Mouse (Mus musculus): ENCODE results near the gene Acot3. TPM values are rescaled to one million over a fixed set of nuclear protein-coding genes. Genes with fewer than 3 reads are reported as not detected.
A peak's percentile ranks its signal among the peaks of the same experiment; 100 is the strongest.
"Not testable (repeated sequence)": the region's sequence is repeated elsewhere in the genome, so short reads cannot be mapped to it uniquely, and the experiment has no call there.

Gene Acot3
- not detected for total RNA-seq (2021)
- long read RNA-seq, experiment 1: 0 reads
- long read RNA-seq, experiment 2: 0 reads

DNA sequence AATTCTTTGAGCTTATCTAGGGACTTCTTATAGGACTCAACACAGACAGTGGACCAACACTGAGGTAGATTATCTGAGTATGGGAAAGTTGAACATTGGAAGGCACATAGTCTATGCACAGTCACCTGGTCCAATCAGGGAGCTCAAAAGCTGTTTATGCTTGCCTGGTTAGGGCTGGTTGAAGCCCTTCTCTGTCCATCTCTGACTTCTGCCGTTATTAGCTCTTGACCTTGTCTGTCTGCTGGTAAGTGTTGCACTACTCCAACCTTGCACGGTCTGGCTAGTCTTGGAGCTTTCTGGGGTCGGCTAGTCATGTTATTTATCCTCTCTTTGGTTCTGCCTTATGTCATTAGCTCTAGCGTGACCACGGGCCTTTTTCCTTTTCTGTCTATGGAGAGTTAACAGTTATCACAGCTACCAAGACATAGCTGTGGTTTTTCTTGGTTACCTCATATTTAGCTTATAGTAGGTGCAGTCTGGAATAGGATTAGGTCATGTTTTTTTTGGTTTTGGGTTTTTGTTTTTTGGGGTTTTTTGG, at the start of gene Acot3:
Acot3 (plus strand) TSS at position 208 of the 538 bp plus-strand sequence.
- no peak for DNase-seq
- intact Hi-C loops (cut with DNase I): no loop called here

DNA sequence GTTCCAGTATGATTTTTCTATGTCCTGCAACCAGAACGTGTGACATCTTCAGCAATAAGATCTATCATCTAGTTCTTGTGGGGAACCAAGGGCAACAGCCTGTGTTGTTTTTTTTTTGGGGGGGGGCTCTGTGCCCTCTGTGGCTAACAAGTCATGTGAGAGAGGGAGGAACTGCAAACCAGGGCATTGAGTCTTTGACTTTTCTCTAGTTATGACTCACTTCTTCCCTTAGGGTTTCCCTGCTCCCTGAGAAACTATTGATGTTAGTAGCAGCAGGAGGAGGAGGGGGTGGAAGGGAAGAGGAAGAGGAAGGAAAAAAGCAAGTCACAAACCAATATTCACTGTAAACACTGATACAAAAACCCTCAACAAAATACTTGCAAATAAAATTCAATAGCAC, 48.1 kb upstream of the Acot3 start:
- intact Hi-C loops (cut with DNase I): no loop called here
- no peak for DNase-seq

DNA sequence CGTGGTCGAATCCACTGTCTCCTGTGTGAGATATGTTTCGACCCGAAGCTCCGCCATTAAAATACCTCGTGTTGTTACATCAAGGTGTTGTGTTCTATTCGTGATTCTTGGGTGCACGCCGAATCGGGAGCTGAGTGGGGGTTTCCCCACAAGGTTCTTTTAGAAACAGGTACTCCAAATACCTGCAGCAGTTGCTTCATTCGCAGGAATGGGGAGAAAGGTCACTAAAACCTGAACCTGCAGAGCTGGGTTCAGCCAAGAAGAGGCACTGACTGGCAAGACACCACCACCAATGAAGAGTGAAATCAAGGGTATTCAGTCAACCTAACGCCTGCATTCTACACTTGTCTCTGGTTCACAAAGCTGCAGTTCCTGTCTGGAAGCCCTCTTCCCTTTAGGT, 43.7 kb upstream of the Acot3 start:
- intact Hi-C loops (cut with DNase I): no loop called here

DNA sequence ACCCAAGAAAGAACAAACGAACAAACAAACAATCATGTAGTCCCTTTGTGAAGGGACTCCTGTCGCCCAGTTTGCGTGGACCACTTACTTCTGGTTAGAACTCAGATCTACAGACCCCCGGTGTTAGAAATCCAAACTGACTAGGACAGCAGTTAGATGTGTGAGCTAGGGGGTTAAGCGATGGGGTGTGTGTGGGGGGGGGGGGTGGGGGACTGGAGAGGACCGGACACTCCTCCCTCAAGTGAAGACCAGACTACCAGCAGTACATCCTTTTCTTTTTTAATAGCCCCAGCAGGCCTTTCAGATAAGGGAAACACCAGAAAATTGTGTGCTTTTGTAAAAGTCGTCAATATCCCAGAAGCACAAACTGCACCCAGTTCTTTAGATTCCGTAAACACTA, 43.2 kb upstream of the Acot3 start:
- no peak for DNase-seq
- intact Hi-C loops (cut with DNase I): no loop called here

More for the DNA sequence above, 43.7 kb upstream of the Acot3 start:
- no peak for DNase-seq

DNA sequence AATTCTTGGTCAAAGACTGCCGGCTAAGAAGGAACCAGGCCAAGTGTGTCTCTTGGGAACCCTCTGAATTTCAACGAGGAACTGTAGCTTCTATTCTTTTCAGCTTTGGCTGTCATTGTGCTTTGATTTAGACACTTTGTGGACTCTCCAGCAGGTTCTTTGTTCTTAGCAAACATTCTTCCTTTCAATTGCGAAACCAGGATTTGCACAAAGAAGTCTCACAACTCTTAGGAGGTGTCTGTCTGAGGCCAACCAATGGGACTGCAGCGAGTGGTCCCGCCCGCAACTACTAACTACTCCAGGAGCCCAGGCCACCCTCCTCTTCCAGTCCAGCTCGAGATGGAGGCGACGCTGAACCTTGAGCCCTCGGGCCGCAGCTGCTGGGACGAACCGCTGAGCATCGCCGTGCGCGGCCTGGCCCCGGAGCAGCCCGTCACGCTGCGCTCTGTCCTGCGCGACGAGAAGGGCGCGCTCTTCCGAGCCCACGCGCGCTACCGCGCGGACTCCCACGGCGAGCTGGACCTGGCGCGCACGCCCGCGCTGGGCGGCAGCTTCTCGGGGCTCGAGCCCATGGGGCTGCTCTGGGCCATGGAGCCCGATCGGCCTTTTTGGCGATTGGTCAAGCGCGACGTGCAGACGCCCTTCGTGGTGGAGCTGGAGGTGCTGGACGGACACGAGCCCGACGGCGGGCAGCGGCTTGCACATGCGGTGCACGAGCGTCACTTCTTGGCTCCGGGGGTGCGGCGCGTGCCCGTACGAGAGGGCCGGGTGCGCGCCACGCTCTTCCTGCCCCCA, 42.6 kb upstream of the Acot3 start, which contains the start of gene Acot1:
Acot1 (plus strand) TSS at position 320 of the 795 bp plus-strand sequence.
- DNase-seq: peak; percentile 29 to 56
- intact Hi-C loops (cut with DNase I): not testable (repeated sequence)

DNA sequence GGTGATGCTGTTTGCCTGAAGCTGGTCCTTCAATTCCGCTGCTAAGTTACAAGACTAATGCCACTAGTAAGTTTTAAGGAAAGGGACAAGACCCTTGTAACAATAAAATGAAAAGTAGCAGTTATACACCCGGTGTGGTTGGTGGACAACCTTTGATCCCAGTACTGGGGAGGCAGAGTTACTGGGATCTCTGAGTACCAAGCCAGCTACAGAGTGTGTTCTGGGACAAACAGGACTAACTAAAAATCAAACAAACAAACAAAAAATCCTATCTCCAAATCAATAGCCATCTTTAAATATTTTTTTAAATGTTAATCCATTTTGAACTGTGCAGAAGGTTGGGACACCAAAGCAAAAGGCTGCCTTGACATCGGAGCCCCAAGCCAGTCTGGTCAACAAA, 41.7 kb upstream of the Acot3 start:
- no peak for DNase-seq
- intact Hi-C loops (cut with DNase I): no loop called here

DNA sequence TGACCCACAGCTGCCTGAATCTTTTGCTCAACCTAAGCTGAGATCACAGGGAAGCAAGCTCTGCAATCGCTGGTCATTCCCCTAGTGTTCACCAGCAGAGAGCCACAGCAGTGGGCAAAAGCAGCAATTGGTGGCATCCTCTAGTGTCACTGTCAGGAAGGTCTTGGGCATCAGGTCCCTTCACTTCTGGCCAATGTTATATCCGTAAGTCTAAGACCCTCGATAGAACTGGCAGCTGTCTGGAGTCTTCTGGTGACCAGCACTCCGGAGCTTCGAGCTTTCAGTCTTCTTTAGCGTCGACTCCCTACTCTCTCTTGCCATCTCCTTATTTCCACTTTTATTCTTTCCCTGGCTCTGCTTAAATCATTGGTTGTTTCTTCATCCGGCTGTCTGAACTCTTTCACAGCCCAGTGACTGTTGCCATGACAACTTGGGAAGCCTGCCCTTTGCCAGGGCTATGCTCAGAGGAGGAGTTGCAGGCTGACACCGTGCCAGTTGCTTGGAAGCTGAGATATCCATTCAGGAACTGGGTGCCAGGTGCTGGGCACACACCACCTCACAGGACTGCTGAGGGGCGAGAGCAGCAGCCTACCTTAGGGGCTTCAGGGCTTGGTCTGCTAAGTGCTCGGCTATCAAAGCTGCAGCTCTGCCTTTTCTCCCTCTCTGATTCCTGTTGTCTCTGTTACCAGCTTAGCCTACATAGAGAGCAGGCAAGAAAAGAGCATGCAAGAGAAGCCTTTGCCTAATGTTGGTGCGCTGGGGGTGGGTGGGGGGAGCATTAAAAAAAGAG, 40.5 kb upstream of the Acot3 start:
- intact Hi-C loops (cut with DNase I): no loop called here

DNA sequence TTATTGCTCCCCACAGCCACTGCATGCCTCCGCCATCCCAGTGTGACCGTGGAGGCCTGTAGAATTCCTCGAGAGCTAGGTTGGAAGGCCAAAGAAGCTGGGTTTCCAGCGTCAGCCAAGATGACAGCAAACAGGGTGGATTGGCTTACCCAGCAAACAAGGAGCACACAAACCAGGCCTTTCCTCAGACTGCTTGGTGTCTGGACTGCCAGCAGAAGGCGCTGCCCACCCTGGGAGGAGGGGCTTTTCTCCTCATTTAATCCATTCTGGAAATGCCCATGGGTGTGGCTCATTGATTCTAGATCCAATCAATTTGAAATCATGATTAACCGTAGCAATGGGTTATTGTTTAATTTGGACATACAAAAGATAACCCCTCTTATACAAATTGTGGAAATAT, 38.8 kb upstream of the Acot3 start:
- no peak for DNase-seq
- intact Hi-C loops (cut with DNase I): no loop called here

More for the DNA sequence above, 40.5 kb upstream of the Acot3 start:
- DNase-seq: peak in 1 of 2 experiments; percentile 19

DNA sequence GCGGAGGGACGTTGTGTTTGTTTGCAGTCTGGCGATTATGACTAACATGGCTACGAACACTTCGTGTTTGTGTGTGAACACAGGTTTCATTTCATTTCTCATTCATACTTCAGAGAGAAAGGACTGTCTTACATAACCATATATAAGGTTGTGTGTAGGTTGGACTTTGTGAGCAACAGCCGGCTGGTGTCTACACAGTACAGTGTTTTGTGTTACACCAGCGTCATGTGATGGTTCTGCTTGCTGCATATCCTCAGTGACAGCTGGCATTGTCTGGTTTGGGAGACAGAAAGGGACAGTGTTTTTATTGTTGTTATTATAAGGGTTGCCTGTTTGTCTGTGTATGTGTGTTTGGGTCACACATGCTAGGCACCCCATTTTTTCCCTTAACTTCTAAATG, 38.2 kb upstream of the Acot3 start:
- intact Hi-C loops (cut with DNase I): no loop called here
- DNase-seq: no peak

DNA sequence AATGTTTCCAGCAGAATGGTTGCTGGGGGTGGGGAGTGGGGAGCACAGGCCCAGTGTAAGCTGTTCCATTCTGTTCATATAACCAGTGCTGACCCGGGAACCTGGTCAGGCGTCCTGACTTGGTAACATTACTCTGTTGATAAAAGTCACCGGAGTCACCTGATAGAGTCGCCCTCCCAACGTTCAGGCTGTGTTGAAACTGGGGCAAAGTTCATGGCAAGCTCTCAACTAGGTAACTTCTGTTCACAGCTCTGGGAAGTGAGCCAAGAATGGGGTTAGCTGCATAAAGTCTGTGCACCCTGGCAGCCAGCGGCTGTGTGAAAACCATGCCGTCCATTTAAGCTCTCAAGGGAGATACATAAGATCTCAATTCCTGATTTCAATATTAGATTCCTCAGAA, 31.4 kb upstream of the Acot3 start:
- DNase-seq: peak; percentile 25 to 48
- intact Hi-C loops (cut with DNase I): not testable (repeated sequence)

DNA sequence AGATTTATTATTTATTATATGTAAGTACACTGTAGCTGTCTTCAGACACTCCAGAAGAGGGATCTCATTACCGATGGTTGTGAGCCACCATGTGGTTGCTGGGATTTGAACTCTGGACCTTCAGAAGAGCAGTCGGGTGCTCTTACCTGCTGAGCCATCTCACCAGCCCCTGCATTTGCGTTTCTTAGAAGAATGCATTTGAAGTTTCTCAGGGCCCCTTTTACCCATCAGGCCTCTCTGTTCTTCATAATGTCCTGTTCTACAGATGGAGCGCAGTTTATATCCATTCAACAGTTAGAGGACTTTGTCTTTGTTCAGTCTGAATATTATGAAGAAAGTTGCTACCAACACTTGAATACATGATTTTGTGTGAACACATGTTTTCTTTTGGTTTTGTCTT, 29.7 kb upstream of the Acot3 start:
- intact Hi-C loops (cut with DNase I); DNase-seq: not testable (repeated sequence)

DNA sequence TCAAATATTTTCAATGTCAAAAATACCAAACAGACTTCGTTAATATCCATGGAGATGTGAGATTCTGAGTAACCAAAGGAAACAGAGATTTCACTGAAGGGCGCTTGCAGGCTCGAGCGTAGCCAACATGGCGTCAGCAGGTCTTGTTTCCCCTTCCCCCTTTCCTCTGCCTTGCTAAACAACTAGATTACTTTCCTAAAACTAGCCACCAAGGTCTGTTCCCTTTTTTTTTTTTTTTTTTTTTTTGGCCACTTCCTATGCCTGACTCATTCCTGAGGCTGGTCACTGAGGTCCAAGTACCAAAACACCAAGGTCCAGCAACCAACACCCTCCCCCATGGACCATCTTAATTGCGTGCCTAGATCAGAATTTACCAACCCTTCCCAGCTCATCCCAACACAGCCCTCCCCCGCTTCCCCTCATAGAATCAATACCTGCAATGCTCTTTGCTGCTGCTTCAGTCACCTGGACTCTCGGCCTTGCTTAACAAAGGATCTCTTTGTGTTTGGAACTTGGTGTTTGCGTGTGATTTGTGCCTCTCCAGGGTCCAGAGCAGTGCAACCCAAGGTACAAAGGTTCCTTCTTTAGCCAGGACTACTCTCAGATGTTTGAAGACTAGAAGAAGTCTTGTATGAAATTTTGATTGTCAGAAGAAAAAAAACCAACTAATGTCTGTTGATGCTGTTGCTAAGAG, 28.7 kb upstream of the Acot3 start:
- intact Hi-C loops (cut with DNase I): no loop called here
- no peak for DNase-seq

DNA sequence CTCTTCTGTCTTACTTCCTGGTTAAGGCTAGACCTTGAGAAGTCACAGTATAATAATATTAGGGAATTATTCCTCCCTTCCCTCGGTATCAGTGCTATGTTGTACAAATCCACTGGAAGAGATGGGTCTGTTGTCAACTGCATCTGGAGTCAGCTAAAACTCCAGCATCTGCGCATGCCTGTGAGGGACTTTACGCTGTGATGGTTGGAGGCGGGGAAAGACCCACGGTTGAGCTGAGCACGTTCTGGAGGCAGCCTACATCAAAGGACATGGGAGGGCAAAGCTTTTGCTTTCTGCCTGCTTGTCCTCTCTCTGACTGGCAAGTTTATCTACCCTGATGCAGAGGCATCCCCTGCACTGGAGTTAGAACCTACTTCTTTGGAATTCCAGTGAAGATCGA, 26.1 kb upstream of the Acot3 start:
- intact Hi-C loops (cut with DNase I): no loop called here
- DNase-seq: no peak

DNA sequence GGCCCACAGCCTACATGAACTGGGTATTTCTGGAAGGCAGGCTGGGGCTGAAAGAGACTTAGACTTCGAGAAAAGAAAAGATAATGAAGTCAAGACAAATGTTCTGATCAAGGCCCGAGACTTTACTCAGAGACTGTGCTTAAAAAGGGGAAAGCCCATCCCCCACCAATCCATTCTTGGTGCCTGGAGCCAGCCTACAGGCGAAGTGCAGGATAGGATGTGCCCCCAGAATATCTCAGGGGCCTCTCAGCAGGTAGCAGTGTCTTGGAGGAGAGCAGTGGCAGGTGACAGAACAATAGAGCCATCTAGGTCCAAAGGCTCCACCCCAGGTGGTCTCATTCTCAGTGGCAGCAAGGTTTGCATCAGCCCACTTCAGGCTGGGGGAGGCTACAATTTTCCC, 23.6 kb upstream of the Acot3 start:
- intact Hi-C loops (cut with DNase I); DNase-seq: not testable (repeated sequence)

DNA sequence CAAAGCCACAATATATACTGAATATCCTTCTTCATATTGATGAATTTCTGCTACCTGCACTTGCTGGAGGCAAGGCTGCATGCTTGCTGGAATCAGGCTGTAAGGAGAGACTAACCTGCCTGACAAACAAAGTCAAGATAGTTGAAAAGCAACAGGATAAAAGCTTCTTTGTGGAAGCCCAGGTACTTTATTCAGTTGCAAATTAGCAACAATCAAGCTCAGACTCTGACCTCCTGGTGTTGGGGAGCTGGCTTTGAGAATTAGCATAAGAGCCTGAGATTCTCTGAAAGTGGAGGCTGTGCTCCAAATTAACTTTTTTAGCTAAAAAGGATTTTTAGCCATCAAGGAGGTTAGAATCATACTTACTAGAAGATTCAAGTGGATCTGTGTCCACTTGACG, 22.9 kb upstream of the Acot3 start:
- DNase-seq; intact Hi-C loops (cut with DNase I): not testable (repeated sequence)

DNA sequence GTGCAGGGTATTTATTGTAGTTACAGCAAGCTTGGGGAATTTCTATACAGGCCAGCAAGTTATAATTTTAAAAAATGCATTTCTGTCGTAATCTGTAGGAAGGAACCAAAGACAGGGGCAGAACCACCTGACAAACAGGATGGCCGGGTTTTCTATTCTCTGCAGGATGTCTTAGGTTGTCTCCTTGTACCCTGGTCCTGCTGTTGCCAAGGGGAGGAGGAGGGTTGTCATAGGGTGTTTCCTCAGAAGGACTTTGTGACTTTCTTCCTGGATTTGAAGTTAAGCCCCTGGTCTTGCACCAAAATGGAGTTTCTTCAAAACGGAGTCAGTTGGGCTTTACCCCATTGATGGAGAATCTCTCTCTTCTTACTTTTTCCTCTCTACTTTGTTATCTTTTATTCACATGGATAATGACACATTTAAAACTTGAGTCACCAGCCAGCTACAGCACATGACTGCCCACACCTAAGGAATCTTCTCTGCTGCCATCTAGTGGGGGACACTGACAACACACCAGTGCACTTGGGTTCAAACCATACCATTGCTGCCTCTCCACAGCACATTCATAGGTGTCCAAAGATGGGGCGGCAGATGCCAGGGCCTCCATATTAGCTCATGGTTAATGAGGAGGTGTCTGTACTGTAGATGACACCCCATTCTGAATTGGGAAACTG, 21.1 kb upstream of the Acot3 start:
- intact Hi-C loops (cut with DNase I): loop anchor here (10.0 kb wide), 1 partner anchor 316 kb away; no protein-coding TSS in a partner anchor
- peak; percentile 44 to 65 for DNase-seq

DNA sequence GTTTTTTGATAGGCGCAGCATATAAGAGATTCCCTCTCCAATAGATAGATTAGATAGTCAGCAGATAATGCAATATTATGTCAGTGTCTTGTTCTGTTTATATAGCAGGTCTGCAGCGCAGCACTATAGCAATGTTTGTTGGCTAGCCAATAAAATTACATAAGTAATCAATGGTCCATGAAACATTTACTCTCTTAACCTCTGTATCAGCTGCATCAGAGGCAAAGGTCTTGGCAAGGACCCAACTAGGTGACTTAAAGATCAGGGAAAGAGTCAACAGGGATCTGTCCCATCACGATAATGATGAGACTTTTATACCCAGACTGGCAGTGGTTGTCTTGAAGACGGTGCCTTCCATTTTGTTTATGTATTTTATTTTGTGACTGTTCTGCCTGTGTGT, 19.1 kb upstream of the Acot3 start:
- DNase-seq: no peak
- intact Hi-C loops (cut with DNase I): loop anchor here (2.0 to 10.0 kb wide), 2 partner anchors 60 to 318 kb away; no protein-coding TSS in a partner anchor

DNA sequence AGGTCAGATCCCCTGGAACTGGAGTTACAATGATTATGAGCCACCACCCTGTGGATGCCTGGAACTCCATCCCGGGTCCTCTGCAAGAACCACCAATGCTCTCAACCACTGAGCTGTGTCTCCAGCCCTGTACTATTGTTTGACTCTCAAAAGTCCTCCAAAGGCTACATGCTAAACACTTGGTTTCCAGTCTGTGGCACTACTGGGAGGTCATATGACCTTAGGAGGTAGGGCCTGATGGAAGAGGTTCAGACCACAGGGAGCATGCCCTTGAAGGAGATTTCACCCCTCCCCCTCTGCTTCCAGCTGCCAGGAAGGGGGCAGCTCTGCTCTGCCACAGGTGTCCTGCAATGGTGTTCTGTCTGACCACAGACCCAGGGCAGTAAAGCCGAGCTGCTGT, 18.6 kb upstream of the Acot3 start:
- DNase-seq: not testable (repeated sequence)
- intact Hi-C loops (cut with DNase I): loop anchor here (2.0 to 10.0 kb wide), 2 partner anchors 61 to 319 kb away; no protein-coding TSS in a partner anchor

DNA sequence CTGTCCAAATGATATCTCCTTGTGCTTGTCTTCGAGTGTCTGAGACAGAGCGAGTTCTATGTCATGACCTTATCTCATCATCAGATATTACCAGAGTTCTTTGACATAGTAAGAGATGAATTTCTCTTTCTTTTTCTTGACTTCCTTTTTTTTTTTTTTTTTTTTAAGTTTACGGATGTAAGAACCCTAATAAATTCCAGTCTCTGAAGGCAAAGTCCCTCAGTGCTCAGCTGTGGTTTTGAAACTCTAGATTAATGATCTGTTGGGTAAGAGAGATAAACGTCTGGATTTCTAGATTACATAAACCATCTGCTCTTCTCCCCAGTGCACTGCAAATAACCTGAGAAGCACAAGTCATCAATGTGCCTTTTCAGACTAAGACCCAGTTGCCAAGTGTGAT, 17.8 kb upstream of the Acot3 start:
- intact Hi-C loops (cut with DNase I): loop anchor here (10.0 kb wide), 1 partner anchor 319 kb away; no protein-coding TSS in a partner anchor
- no peak for DNase-seq

DNA sequence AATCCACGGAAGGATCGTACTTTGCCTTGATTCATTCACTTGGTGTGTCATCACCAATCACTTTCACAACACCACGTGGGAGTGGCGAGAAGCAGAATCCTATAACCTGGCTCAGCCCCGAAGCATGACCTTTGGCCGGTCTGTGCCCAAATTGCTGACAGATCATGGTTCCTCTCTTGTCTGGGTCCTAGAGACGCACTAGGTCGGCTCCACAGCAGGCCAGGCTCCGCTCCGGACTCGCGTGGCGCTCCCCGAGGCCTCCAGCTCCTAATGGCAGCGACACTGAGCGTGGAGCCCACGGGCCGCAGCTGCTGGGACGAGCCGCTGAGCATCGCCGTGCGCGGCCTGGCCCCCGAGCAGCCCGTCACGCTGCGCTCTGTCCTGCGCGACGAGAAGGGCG, 13.7 kb upstream of the Acot3 start, which contains the start of gene Acot4:
Acot4 (plus strand) TSS at position 139 of the 400 bp plus-strand sequence.
- intact Hi-C loops (cut with DNase I): loop anchor here (10.0 kb wide), 1 partner anchor 323 kb away; no protein-coding TSS in a partner anchor
- not testable (repeated sequence) for DNase-seq
